Mouse (Mus musculus) layer of hippocampus, postnatal 25 days (tissue): ENCODE data around the gene Kcnip1. TPM values are rescaled to one million over a fixed set of nuclear protein-coding genes. Genes with fewer than 3 reads are reported as not detected.

Source experiments
- DNase-seq, 2 experiments: peaks; one replicate each; pipeline ENCODE4 v3.0.0; 2022; ENCODE audit warnings: mixed read lengths in 2 of 2, low spot score in 1 of 2; ENCODE audit errors: extremely low spot score in 1 of 2
- total RNA-seq, 2 experiments: library from RNA; stranded (reverse); gene quantifications; 2 replicates each; pipeline ENCODE4 v1.2.3; 2021

Gene Kcnip1
- total RNA-seq, 2 experiments from 2014 or later: 23.0 to 24.2 TPM

DNA sequence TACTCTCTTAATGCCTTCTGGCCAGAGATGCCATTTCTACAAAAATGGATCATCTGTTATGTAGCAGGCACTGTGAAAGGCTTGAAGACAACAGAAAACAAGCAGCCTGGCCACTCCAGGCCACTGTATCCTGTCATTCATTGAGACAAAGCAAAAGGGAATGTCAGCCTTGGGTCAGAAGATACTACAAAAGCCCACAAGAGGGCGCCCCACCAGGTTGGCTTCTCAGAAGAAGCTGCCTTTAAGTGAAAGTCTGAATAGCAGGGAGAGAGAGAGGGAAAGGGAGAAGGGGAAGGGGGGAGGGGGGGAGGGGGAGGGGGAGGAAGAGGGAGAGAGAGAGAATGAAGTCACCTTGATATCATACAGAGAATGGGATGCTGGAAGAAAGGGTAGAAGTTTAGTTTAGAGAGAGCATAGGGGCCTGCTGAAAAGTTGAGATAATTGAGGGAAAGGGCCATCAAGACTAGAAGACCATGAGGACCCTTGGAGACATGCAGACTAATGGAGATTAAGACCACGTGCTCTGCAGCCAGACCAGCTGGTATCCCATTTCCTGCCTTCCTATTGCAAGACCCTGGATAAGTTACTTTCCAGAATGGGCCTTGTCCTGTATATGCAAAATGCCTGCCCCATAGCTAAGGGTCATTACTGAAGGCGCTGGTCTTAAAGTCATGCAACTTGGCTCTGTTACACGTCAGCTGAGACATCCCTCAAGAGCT, 48.7 kb downstream of the Kcnip1 start:
- no peak for DNase-seq

DNA sequence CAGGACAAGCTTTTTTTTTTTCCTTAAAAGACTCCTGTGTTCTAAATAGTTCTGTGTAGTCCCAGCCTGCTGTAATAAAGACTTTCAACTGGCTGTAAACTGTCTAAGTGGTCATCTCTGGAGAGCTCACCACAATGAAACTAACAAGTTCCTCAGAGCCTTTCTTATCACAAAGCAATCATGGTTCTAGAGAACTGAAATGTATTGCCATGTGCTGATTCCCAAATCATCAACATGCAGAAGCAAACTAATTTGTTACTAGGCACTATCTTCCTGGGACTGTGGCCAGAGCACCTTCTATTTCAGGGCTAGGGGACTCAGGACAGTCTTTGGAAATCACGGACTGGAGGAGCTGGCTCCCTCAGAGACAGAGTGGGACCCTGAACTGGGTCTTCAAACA, 49.4 kb downstream of the Kcnip1 start:
- DNase-seq: no peak

- no peak for DNase-seq
Observed at GRCm38 (mm10) chr11:33939456-33940113, 53.4 kb downstream of the Kcnip1 start.

GRCm38 (mm10) chr11:33938561-33939274, 54.2 kb downstream of the Kcnip1 start:
- DNase-seq: no peak

- DNase-seq: no peak
Observed at GRCm38 (mm10) chr11:33937641-33938040, 55.3 kb downstream of the Kcnip1 start.

DNA sequence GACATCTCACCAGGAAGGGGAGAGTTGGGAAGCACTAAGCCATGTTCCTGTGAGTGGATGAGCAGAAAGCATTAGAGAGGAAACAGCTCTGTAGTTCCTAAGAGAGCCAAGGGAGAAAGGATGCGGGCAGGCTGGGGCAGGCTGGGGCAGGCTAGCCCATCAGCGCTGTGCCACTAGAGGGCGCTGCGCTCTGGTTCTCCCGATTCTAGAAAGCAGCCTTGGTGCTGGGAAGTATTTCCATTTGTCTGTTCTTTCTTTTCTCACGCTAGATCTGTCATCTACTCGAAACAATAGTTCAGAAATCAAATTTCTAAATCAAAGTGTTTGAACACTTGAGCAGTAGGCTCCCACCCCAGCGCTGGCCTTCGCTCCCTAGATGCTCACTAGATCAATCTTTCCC, 58.7 kb downstream of the Kcnip1 start:
- no peak for DNase-seq

GRCm38 (mm10) chr11:33932386-33933111, 60.4 kb downstream of the Kcnip1 start:
- no peak for DNase-seq

- DNase-seq: no peak
Observed at GRCm38 (mm10) chr11:33931836-33932385, 61.0 kb downstream of the Kcnip1 start.

DNA sequence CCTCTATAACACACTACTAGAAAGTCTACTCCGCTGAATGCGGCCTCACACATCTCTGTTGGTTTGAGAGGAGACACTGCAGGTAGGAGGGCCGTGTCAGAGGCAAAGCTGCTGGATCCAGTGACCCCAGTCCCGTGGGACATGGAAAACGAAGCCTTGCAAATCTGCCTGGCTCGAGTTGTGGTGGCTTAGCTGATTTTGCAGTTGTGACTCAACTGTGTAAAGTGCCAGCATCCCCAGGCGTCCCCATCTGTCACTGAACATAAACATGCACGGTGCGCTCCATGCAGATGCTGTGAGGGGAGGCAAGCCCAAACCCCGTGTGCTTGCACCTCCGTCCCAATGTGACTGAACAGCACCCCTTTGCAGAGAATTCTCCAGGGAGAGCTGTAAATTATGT, 63.5 kb downstream of the Kcnip1 start:
- DNase-seq: no peak

GRCm38 (mm10) chr11:33928658-33929057, 64.3 kb downstream of the Kcnip1 start:
- DNase-seq: no peak

- no peak for DNase-seq
Observed at GRCm38 (mm10) chr11:33927836-33928235, 65.1 kb downstream of the Kcnip1 start.

DNA sequence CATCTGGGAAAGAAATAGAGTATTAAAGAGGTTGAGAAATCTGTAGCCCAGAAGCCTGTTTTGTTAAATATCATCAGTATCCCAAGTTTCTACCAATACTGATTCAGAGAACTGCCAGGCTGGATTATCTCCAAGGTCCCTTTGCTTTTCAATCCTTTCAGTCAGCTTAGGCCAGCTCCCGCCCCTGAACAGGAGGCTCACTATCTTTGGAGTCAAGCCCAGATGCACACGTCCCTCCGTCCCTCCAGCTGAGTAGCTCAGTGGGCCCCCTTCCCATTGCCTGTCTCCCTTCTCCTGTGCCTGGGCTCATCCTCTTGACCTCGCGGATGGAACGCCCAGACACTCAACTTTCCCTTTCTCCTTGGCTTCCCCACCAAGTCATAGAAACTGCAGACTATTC, 65.6 kb downstream of the Kcnip1 start:
- no peak for DNase-seq

- no peak for DNase-seq
Observed at GRCm38 (mm10) chr11:33926551-33926950, 66.4 kb downstream of the Kcnip1 start.

- no peak for DNase-seq
Observed at GRCm38 (mm10) chr11:33925778-33926177, 67.2 kb downstream of the Kcnip1 start.

DNA sequence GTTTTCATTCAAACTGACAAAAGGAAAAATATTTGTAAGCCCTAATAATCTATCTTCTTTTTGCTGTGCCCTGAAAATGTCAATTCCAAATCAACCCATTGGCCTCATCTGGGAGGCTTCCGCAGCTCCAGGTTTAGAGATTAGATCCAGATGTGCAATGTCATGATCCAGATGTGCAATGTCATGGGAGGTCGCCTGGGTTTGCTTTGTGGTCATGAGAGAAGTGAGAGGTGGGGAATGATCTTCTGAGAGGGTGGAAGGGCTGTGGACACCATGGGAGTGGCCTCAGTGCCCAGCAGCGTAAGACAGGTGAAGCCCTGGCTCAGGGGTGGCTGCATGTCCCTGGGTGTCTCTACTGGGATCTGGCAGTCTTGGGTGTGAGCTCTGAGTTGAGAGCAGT, 69.9 kb downstream of the Kcnip1 start:
- no peak for DNase-seq

GRCm38 (mm10) chr11:33921451-33921850, 71.5 kb downstream of the Kcnip1 start:
- no peak for DNase-seq

- DNase-seq: no peak
Observed at GRCm38 (mm10) chr11:33919826-33920225, 73.1 kb downstream of the Kcnip1 start.

DNA sequence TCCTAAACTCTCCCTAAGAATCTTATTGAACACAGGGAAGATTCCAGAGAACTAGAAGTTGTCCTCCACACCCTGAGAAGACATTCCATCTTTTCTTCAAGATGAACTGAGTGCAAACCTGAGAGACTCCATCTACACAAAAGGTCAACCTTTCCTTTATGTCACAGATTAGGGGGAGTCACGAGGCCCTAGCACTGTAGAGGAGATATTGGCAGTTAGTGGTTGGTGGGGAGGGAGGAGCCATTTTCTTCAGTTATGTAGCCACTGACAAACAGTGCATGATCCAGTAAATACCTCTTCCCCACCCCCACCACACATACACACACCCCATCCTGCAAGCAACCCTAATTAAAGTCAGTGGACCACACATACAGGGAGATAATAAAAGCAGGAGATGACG, 74.5 kb downstream of the Kcnip1 start:
- no peak for DNase-seq

GRCm38 (mm10) chr11:33917574-33917973, 75.4 kb downstream of the Kcnip1 start:
- DNase-seq: peak; percentile 80 to 93

DNA sequence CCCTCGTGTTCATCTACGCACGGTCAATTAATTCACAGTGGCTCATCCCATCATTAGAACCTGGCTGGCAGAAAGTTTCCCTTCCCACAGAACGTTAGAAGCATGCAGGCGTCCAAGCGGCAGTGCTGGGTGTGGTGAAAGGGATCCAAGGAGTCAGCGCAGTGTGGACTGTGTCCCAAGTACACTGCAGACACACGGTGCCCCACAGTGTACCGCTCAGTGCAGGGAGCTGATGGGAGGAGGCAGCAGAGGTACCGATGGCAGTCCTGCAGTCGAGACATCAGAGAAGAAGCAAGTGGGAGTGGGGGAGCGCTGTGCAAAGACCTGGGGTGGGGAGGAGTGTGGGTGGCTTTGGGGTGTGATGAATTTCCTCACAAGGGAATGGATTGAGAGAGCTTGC, 78.7 kb downstream of the Kcnip1 start:
- no peak for DNase-seq

DNA sequence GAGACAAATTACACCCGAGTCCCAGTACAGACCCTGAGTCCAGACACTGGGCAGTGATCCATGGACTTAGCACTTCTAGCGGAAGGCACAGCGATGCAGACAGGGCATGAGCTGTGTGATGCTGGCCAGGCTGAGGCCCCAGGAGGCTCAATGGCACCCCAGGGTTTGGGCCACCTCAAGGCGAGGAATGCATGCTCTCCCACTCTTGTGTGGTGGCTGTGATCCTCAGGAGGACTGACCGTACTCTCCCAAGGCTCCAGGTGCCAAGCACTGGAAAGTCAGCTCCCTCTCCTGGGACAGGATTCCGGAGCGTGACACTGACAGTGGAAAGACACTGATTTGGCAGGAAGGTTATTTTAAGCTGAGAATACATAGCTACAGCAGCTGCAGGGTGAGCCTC, 79.9 kb downstream of the Kcnip1 start:
- no peak for DNase-seq
